Mouse (Mus musculus) retina, postnatal 7 days (tissue): ENCODE results near the gene Glb1l2.

Experiments
- DNase-seq: peaks from one replicate; pipeline ENCODE4 v3.0.0-alpha.2; 2012; ENCODE audit warnings: low read depth, low spot score

Gene Glb1l2

GRCm38 (mm10) chr9:26733206-26733891 is 72.9 kb downstream of the Glb1l2 start, which contains the start of gene B3gat1:
B3gat1 (plus strand) TSS chr9:26733728.
- no peak for DNase-seq

GRCm38 (mm10) chr9:26728556-26728955 is 77.7 kb downstream of the Glb1l2 start:
- DNase-seq = no peak

- DNase-seq = no peak
Observed at GRCm38 (mm10) chr9:26727445-26727844, 78.8 kb downstream of the Glb1l2 start.

- DNase-seq = no peak
Observed at GRCm38 (mm10) chr9:26725709-26726108, 80.6 kb downstream of the Glb1l2 start.

GRCm38 (mm10) chr9:26721771-26722170 is 84.5 kb downstream of the Glb1l2 start:
- no peak for DNase-seq

GRCm38 (mm10) chr9:26718388-26718787 is 87.9 kb downstream of the Glb1l2 start:
- DNase-seq = no peak
